Mouse (Mus musculus) megakaryocyte, embryonic 14.5 days (primary cell): Measurements from ENCODE around the gene Cpne5. TPM values are rescaled to one million over a fixed set of nuclear protein-coding genes. Genes with fewer than 3 reads are reported as not detected.
"Not testable (repeated sequence)": the region's sequence is repeated elsewhere in the genome, so short reads cannot be mapped to it uniquely, and the experiment has no call there.

ENCODE experiments used
- H3K27me3 ChIP-seq: replicated peaks from 2 replicates; pipeline ENCODE3; 2012; ENCODE audit warnings: inconsistent platforms
- H3K36me3 ChIP-seq: replicated peaks from 2 replicates; pipeline ENCODE3; 2012; ENCODE audit warnings: low read length, inconsistent platforms, mixed read lengths
- H3K4me1 ChIP-seq: 2 replicates; pipeline ENCODE4 v1.6.1; 2012; ENCODE audit warnings: inconsistent platforms
- H3K4me3 ChIP-seq: replicated peaks from 2 replicates; pipeline ENCODE3; 2012; ENCODE audit warnings: moderate library complexity, mild to moderate bottlenecking, inconsistent platforms
- H3K9me3 ChIP-seq: 2 replicates; pipeline ENCODE4 v1.6.1; 2012; ENCODE audit warnings: inconsistent platforms
- FLI1 ChIP-seq: IDR thresholded peaks from 2 replicates; pipeline ENCODE4 v1.6.1; 2012; ENCODE audit warnings: low read length, inconsistent platforms, mixed read lengths
- GATA1 ChIP-seq: IDR thresholded peaks from 3 replicates; pipeline ENCODE4 v1.6.1; 2012; ENCODE audit warnings: mixed read lengths, low read length, inconsistent platforms, borderline replicate concordance
- polyA plus RNA-seq: library from polyadenylated mRNA; stranded (reverse); fragments of >175 nt; gene quantifications from 2 replicates; pipeline ENCODE4 v1.2.3, GENCODE M21; 2012; ENCODE audit warnings: low replicate concordance; ENCODE audit not compliant: insufficient read depth

The Cpne5 gene
- polyA plus RNA-seq, 1 experiment: 15.2 TPM

DNA sequence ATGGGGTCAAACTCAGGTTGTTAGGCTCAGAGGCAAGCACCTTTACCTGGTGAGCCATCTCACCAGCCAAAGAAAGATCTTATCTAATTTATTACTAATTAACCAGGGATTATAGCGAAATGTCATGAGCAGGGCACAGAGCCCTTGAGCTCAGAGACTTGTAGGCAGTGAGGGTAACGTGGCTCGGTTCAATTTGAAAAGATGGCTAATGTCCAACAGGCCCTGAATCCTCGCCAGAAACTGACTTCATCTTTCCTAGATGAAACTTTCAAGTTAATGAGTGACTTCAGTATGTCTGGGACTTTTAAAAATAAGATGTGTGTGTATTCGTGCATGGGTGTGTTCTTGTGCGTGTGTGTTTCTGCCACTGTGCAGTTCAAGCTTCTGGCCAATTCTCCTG, 115.2 kb downstream of the Cpne5 start:
- Histone ChIP-seq H3K36me3 (peaks cover 4% of the 10 kb centered on the region), H3K27me3 (peaks cover 8% of the 10 kb centered on the region)
- TF ChIP-seq GATA1 (no peak), FLI1 (no peak)

DNA sequence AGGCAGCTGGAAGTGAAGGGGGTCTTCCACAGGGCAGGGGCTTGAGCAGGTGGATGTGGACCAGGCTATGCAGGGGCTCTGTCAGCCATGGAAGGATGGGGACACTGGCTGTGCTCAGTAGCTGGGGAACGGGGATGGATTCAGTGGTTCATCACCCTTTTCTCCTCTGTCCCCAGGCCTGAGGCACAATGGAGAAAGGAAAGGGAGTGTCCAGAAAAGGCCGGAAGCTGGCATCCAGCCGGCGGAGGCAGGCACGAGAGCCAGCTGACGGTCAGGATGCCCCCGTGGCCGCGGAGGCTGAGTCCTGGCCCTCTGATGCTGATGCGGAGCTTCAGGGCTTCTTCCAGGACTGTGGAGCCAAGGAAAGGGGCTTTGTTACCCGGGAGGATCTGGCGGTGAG, 117.3 kb downstream of the Cpne5 start:
- H3K4me3 ChIP-seq: no peak overlapping the region
- peaks cover 13% of the 10 kb centered on the region for H3K27me3 ChIP-seq
- H3K9me3 ChIP-seq: no peaks in the 10 kb centered on the region
- peaks cover 29% of the 10 kb centered on the region for H3K4me1 ChIP-seq
- TF ChIP-seq FLI1: no peak
- TF ChIP-seq GATA1: no peak
- peaks cover 4% of the 10 kb centered on the region for H3K36me3 ChIP-seq

More for the DNA sequence above, 115.2 kb downstream of the Cpne5 start:
- Histone ChIP-seq H3K9me3 (no peaks in the 10 kb centered on the region), H3K4me3 (no peak overlapping the region), H3K4me1 (peaks cover 16% of the 10 kb centered on the region)

DNA sequence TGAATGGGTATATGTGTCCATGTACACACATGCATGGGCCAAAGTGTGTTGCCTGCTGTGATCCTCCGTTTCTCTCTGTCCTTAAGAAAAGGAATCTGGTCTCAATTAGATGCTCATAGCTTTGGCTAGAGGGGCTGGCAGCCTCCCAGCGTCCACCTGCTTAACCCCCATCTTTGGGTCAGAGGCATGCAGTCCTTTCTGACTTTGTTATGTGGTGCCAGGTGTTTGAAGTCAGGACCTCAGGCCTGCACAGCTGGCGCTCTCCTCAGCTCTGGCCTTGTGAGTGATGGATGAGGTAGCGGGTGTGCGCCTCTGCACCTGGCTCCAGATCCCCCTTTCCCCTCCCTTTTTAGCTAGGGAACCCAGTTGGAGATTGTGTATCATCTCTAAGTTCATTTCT, 119.9 kb downstream of the Cpne5 start:
- peaks cover 38% of the 10 kb centered on the region for H3K4me1 ChIP-seq
- H3K36me3 ChIP-seq: peaks cover 4% of the 10 kb centered on the region
- H3K4me3 ChIP-seq: no peak overlapping the region
- no peaks in the 10 kb centered on the region for H3K9me3 ChIP-seq
- TF ChIP-seq FLI1 (no peak), GATA1 (no peak)
- peaks cover 13% of the 10 kb centered on the region for H3K27me3 ChIP-seq

DNA sequence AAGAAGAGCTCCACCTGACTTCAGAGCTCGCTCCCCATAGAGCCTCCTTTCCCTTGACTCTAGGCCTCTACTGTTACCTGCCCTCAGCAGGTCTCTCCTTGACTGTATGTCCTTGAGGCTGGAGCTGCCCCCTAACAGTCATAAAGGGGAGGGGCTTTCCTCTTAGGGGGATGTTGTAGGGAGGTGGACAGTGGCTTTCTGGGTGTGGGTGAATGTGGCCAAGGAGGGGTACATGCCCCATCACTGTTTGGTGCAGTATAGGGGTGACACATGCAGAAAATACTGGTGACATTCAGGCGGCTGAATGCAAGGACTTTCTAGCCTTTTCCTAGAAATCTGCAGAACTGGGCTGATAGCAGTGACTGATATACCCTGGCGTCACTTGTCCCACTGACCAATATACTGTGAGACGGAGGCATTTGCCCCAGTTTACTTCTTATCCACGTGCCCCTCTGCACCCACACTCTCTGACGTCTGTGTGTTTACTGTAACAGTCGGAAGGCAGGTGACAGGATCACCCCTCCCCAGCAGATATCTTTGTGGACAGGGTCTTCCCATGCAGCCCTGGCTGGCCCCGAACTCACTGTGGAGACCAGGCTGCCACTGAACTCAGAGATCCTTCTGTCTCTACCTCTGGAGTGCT, 120.8 kb downstream of the Cpne5 start:
- Histone ChIP-seq H3K4me1 (peaks cover 42% of the 10 kb centered on the region), H3K36me3 (no peaks in the 10 kb centered on the region), H3K9me3 (no peaks in the 10 kb centered on the region), H3K27me3 (peaks cover 13% of the 10 kb centered on the region), H3K4me3 (no peak overlapping the region)
- TF ChIP-seq FLI1 (no peak), GATA1 (no peak)

DNA sequence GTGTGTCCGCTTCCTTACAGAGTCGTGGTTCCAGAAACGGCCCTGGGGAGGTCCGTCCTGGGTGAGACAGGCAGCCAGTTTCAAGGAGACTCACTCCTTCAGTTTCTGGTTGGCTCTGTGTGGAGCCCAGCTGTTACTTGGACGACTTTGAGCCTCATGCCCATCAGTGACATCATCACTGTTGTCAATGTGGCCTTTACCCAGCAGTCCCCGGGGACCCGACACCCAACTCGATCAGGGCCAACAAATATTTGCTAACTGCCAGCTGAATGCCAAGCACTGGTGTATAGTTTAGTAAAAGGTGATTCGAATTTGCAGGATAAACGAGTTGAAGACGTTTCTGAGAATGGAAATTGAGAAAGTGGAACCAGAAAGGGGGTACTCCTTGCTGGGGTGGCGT, 121.9 kb downstream of the Cpne5 start:
- Histone ChIP-seq H3K27me3 (peaks cover 13% of the 10 kb centered on the region), H3K36me3 (no peaks in the 10 kb centered on the region), H3K4me1 (peaks cover 51% of the 10 kb centered on the region), H3K4me3 (no peak overlapping the region), H3K9me3 (no peaks in the 10 kb centered on the region)
- TF ChIP-seq FLI1 (no peak), GATA1 (no peak)

DNA sequence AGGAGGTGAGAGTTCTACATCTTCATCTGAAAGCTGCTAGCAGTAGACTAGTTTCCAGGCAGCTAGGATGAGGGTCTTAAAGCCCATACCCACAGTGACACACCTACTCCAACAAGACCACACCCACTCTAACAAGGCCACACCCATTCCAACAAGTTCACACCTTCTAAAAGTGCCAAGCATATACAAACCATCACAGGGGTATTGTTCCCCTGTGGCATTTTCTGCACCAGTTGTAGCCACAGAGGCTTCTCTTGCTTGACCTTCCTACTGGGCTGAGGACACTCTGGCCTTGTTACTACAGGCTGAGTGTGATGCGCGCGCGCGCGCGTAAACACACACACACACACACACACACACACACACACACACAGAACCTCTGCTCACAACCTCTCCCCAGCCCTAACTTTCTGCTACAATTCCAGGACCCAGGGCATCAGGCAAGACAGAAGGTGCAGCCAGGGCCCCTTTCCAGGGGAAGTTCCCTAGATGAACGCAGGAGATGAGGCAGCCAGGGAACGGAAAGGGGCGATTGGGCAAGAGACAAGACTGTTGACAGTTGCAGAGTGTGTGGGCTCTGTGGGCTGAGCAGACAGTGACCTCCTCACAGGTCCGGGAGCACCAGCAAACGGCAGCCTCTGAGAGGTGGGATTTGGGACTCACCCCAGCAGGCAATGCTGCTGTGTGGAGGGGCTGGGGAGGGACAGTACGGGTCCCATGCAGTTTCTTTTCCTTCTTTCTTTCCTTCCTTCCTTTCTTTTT, 124.2 kb downstream of the Cpne5 start, which contains the start of gene Rab44:
Rab44 (plus strand) TSS at position 555 of the 762 bp plus-strand sequence.
- Histone ChIP-seq H3K27me3 (peaks cover 7% of the 10 kb centered on the region), H3K4me3 (peak within 1 kb of the TSS; percentile 70), H3K4me1 (peaks cover 41% of the 10 kb centered on the region), H3K9me3 (no peaks in the 10 kb centered on the region), H3K36me3 (no peaks in the 10 kb centered on the region)
- TF ChIP-seq FLI1 (no peak), GATA1 (no peak)

DNA sequence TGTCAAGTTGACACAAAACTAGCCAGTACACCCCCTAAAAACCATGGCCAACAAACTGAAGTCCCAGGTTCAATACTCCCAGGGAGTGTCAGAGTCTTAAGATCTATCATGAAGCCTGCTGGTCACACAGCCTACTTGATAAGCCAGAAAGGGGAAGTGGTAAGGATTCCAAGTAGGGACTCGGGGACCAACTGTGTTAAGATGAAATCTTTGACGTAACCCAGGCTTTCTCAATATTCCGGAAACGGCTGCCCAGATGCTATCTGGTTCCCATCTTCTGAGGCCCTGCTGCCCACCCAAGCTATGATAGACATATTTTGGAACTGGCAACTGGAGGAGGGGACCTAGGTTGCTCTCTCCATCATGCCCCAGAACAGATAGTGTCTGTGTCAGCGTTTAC, 126.6 kb downstream of the Cpne5 start:
- no peaks in the 10 kb centered on the region for H3K36me3 ChIP-seq
- no peaks in the 10 kb centered on the region for H3K9me3 ChIP-seq
- peaks cover 30% of the 10 kb centered on the region for H3K4me1 ChIP-seq
- H3K4me3 ChIP-seq: peak overlapping the region; percentile 12
- TF ChIP-seq GATA1 (no peak), FLI1 (no peak)
- H3K27me3 ChIP-seq: no peaks in the 10 kb centered on the region

DNA sequence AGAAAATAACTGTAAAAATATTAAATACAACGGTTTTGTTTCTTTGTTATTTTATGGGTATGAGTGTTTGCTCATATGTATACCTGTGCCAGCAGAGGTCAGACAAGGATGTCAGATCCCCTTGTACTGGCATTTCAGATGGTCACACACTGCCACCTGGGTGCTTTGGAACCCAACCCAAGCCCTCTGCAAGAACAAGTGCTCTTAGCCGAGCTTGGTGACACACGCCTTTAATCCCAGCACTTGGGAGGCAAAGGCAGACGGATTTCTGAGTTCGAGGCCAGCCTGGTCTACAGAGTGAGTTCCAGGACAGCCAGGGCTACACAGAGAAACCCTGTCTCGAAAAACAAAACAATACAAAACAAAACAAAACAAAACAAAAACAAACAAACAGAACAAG, 127.6 kb downstream of the Cpne5 start:
- not testable (repeated sequence) for H3K36me3 ChIP-seq, H3K4me3 ChIP-seq

More for the DNA sequence above, 127.6 kb downstream of the Cpne5 start:
- H3K4me1 ChIP-seq: peaks cover 23% of the 10 kb centered on the region
- H3K9me3 ChIP-seq, H3K27me3 ChIP-seq: not testable (repeated sequence)

Other genes starting within 250 kb of the Cpne5 start
- gene Stk38, start 230.2 kb downstream of the Cpne5 start, polyA plus RNA-seq: 32.2 and 64.5 TPM in 2 replicates
- 27.5 and 103 TPM in 2 replicates for gene Srsf3, start 205.5 kb downstream of the Cpne5 start, polyA plus RNA-seq
- 228 and 253 TPM in 2 replicates for gene Cdkn1a, start 147.2 kb downstream of the Cpne5 start, polyA plus RNA-seq
- 3.4 and 22.3 TPM in 2 replicates for gene Rab44, start 124.0 kb downstream of the Cpne5 start, polyA plus RNA-seq
- 21.6 and 33.2 TPM in 2 replicates for gene Ppil1, start 26.0 kb upstream of the Cpne5 start, polyA plus RNA-seq
- 20.3 and 30.8 TPM in 2 replicates for gene BC004004, start 30.6 kb upstream of the Cpne5 start, polyA plus RNA-seq
- 1.6 and 4.7 TPM in 2 replicates for gene Pi16, start 79.5 kb upstream of the Cpne5 start, polyA plus RNA-seq
- gene Mtch1, start 109.8 kb upstream of the Cpne5 start, polyA plus RNA-seq: 140 and 280 TPM in 2 replicates
- gene Fgd2, start 122.7 kb upstream of the Cpne5 start, polyA plus RNA-seq: 4.3 and 23.7 TPM in 2 replicates